Mouse (Mus musculus) adrenal gland, adult 2 months (tissue): Measurements from ENCODE around the gene Zfp36l2. TPM values are rescaled to one million over a fixed set of nuclear protein-coding genes. Genes with fewer than 3 reads are reported as not detected.
"Not testable (repeated sequence)": the region's sequence is repeated elsewhere in the genome, so short reads cannot be mapped to it uniquely, and the experiment has no call there.

Source experiments
- DNase-seq: peaks from one replicate; pipeline ENCODE4 v3.0.0; 2021
- polyA plus RNA-seq: library from polyadenylated mRNA; depleted of rRNA; stranded (reverse); fragments of >200 nt; gene quantifications from 2 replicates; pipeline ENCODE4 v1.2.3, GENCODE M21; 2012
- total RNA-seq, 2 experiments: library from RNA; stranded (reverse); gene quantifications; 2 replicates each; pipeline ENCODE4 v1.2.3; 2021

The Zfp36l2 gene
- total and polyA plus RNA-seq, 3 experiments: 53.6 to 159 (median 87.6) TPM

DNA sequence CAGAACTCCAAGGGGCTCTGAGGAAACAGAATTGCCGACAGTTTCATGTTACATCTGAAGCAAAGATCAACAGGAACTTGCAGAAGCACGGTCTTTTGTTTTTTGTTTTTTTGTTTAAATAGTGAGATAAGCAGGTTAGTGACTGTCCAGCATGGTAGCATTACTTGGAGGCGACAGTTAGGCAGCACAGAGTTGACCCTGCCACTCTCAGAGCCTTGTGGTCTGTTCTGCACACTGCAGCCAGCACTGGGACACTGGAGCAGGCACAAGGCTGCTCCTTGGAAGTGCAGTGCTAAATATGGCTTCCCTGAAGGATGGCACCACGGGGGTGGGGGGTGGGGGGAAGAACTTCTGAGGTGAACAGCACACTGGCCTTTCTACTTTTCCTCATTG, 7.3 kb upstream of the Zfp36l2 start:
- no peak for DNase-seq

- no peak for DNase-seq
These were observed 6.7 kb upstream of the Zfp36l2 start for GRCm38 (mm10) chr17:84194282-84195002.

DNA sequence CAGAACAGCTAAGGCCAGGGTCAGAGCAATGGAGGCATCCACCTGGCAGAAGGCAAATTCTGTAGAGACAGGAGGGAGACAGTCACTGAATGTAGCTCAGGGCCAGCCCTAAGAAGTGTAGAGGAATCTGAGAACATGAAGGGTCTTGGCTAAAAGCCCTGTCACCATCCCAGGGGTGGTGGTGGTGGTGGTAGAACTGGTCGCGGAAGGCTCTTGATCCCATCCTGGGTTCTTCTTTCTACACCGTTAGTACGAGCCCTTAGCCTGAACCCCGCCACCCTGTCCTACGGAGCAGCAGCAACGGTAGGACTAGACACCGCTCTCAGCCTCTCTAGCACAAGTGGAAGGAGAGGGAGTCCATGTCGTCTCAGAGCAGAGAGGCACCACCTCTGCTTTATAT, 5.7 kb upstream of the Zfp36l2 start:
- no peak for DNase-seq

GRCm38 (mm10) chr17:84191946-84192345, 4.2 kb upstream of the Zfp36l2 start:
- no peak for DNase-seq

DNA sequence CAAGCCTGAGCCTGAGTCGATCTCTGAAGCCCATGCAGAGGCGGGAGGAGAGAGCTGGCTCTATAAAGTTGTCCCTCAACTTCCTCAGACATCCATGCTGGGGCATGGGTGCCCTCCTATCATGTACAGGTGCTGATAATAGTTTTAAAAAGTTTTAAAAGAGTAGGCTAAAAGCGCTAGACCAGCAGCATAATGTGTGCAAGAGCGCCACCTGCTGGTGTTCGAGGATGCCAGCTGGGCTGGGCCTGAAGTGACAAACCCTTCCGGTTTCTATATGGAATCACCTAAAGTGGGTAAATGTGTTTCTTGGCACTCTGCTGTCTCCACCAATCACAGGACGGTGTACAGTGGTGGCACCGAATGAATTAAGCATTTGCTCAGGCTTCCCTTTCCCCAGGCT, 3.1 kb upstream of the Zfp36l2 start:
- peak; percentile 79 for DNase-seq

- DNase-seq: peak; percentile 59
These were observed 1.5 kb upstream of the Zfp36l2 start for GRCm38 (mm10) chr17:84189127-84189854.

DNA sequence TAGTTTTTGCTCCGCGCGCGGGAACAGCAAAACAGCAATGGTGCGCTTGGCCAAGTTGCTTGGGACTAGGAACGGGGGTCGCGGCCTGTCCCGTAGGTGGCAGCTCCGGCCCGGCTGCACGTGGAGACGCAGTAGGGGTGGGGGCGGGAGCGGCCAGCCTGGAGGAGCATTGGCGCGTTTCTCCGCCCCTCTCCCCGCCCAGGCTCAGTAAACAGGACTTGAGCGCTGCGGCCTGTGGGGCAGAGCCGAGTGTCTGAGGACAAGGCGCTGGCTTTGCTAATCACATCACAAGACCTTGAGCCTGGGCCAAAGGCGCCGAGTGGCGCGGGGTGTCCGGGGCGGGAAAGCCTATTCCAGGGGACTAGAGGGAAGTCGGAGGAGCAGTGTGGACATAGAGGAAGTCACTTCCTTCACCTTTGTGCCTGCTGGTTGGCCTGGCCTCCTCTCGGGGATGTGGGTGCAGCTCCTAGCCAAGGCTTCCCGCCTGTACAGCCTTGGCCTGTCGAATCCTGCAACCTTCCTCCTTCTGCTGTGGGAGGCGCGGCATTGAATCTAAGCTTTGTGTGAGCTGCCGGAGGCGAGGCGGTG, 721 bp upstream of the Zfp36l2 start:
- peak; percentile 99 for DNase-seq

GRCm38 (mm10) chr17:84187264-84187663, 483 bp downstream of the Zfp36l2 start:
- not testable (repeated sequence) for DNase-seq

- peak; percentile 83 for DNase-seq
These were observed 1.1 kb downstream of the Zfp36l2 start for GRCm38 (mm10) chr17:84186451-84187202.

DNA sequence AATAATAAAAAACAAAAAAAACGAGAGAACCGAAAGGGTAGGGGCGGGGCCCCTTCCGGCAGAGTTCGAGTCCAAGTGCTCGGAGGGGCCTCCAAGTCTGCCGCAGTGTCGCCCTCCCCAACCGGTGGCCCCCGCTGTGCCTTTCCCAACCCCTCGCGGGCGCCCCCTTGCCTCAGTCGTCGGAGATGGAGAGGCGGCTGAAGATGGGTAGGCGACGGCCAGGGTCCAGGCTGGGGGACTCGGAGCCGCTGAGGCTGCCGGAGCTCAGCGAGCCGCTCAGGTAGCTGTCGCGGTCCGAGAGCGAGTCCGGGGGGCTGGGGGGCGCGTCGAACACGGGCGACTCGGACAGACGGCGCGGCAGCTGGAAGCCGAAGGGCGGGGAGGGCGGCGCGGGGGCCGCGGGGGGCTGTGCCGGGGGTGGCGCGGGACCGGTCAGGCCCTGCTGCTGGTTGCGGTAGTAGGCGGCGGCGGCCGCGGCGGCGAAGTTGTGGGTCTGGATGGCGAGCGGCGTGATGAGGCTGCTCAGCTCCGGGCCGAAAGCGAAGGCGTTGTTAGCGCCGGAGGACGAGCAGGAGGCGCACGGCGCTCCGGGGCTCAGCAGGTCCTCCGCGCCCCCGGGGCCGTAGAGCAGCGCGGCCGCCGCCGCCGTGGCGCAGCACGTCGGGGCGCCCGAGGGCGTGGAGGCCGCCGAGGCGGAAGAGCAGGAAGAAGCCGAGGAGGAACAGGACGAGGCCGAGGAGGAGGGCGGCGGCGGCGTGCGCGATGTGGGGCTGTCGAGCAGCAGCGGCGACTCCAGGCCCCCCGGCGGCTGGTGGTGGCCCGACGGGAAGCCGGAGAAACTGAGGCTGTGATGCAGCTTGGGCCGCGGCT, 1.9 kb downstream of the Zfp36l2 start:
- peak; percentile 78 for DNase-seq

DNA sequence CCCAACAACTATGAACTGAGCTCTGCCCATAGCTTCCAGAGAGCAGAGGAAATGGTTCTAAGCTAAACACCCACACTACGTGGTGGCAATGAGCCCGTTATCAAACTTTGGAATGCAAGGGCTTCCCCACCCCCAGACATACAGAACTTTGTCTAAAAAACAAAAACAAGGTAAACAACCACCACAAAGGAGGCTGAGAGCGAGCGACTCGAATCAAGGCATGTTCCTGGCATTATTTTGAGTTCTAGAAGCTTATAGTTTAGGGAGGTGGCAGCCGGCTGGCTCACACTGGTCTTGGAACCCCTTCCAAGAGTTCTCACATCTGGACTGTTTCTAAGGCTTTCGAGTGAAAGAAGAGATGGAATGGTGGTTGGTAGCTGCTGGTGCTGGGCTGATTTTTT, 2.7 kb downstream of the Zfp36l2 start:
- DNase-seq: peak; percentile 52

GRCm38 (mm10) chr17:84183291-84183781, 4.4 kb downstream of the Zfp36l2 start:
- peak; percentile 98 for DNase-seq

DNA sequence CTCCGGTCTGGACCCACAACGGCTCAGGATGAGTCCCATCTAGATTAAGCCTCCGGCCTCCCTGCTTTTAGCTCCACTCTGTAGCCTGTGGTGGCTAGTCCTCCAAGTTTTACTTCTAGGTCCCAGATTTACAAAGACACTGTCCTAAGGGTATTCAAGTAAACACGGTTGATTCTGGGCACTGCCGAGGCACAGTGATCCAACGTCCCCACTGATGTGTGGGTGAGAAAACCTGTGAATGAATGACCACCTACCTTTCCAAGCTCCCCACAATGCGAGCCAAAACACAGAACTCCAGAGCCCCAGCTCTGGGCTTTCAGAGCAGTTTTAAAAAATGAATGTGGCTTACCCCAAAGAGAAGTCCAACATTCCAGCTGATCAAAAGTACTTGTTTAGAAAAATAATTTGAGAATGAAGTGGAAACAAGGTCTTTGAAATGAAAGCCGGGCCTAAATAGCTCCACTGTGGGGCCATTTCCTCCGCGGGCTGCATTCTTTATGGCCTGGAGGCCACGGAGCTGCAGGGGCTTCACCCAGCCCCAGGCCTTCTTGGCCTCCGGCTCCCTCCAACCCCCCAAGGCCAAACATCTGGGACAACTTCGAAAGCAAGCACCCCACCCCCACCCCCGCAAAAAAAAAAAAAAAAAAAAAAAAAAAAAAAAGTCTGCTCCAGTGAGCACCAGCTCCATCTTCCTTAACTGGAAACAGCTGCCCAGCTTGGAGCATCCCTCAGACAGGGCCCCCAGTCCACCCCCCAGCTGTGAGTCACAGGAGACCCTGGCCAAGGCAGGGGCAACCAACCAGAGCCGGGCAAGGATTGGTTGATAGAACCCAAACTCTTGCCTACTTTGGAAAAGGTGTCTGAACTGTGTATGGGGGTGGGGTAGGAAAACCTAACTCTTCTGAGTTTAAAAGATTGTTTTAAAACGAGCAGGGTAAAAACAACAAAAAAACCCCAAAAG, 5.2 kb downstream of the Zfp36l2 start:
- DNase-seq: peak; percentile 47

DNA sequence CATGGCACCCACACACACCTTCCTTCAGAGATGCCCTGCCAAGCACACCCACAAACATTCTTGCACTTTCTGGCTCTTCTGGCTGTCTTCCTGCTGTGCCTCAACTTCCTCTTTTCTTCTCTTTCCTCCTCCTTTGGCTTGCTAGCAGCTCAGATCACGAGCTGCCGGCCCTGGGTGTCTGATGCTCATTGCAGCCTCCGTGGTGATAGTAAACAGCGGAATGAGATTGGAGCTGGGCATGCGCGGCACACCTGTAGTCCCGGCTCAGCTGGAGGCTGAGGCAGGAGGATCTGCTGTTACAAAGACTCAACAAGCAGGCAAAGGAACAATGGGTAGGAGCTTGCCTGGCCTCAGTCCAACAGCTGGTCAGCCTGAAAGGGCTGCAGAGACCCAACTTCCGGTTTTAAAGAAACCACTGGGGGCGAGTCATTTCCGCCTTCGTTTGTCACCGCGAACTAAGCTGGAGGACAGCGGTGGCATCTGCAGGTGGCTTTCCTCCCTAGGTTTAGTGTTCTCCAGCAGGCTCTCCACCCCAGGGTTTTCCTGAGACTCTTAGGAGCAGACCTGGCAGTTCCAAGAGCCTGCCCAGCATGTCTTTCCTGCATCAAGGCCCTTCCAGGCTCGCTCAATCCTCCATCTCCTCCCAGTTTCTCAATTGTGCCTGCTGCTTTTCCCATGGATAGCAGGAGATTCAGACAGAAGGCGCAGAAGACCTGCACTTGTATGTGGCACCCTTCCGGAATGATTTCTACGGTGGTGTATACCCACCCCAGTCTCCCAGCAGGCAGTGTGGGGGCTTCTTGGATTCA, 6.0 kb downstream of the Zfp36l2 start:
- peak; percentile 54 for DNase-seq

DNA sequence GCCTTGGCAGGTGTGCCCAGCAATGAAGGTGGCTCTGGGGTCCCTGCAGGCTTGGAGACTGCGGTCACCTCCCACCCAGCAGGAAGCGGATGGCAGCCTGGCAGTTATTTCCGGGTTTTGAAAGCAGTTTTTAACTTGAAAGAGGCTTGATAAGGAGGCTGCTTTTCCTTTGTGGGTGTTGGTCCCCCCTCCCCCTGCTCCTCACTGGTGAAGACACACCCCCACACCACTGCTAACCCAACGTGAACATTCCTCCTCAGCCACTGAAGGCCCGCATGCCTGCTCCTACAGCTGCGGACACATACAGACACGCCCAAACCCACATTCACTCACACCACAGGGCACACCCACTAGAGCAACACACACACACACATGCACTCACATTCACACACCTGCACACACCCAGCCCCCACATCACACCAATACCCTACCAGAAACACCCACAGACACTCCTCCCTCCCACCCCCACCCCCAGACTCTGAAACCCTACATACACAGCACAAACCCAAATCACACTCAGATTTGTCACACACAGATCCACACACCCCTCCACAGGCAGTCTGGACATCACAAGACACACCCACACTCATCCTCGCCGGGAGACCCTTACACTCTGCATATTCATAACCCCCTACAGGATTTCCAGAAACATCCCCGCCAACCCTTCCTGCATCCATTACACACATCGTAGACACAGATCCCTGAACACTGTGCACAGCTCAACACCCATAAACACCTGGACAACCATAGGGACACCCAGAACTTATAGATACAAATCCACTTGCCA, 6.8 kb downstream of the Zfp36l2 start:
- peak; percentile 43 for DNase-seq

GRCm38 (mm10) chr17:84179973-84180365, 7.8 kb downstream of the Zfp36l2 start:
- no peak for DNase-seq

DNA sequence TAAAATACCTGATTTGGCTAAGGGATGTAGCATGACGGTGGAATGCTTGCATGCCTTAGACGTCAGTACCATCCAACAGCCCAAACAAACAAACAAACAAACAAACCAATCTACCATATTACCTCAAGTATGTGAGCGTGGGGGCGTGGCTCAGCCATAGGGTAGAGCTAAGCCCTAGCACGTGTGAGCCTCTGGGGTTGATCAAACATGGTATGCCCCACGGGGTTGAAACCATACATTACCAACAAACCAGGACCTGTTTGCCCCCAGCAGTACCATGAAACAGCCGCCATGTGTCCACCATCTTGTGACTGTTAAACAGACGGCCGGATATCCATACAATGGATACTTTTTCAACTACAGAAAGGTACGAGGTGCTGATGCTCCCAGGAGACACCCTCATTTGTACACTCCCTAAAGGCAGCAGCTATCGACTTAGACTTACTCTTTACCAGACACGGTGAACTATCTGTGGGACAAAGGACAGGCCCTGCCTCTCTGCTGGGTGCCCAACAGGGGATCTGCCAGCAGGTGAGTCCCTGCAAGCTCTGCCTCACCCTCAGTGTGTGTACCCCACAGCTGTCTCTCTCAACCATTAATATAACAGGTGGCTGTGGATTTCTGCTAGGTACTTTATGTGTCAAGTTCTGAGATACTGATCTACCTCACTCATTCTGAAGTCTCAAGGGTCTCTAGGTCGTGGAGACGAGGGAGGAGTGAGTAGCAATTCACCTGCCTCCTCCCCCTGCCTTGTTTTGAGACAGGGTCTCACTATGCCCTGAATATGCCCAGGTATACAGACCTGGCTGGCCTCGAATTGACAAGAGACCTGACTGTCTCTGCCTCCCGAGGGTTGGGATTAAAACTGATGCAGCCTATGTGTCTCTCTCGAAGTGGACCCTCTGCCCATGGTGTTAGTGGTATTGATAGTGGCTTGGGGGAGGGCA, 8.4 kb downstream of the Zfp36l2 start:
- no peak for DNase-seq
